Mouse (Mus musculus): ENCODE results near the gene Serpinb6e.

Serpinb6e gene

GRCm38 (mm10) chr13:33843308-33843707, at the start of gene Serpinb6e:
TSS of gene Serpinb6e (minus strand) at chr13:33843408.
- DNase-seq (ENCODE audit: low read depth), result no peak

- DNase-seq (ENCODE audit: low read depth), result no peak
Observed at GRCm38 (mm10) chr13:33830751-33831150, 12.5 kb downstream of the Serpinb6e start.

- DNase-seq (ENCODE audit: low read depth), result no peak
Observed at GRCm38 (mm10) chr13:33823421-33823820, 19.8 kb downstream of the Serpinb6e start.

- DNase-seq (ENCODE audit: low read depth), result no peak
Observed at GRCm38 (mm10) chr13:33821490-33822143, 21.6 kb downstream of the Serpinb6e start.
